Mouse (Mus musculus) embryonic facial prominence, embryonic 13.5 days (tissue): ENCODE data around the gene Pagr1b. TPM values are rescaled to one million over a fixed set of nuclear protein-coding genes. Genes with fewer than 3 reads are reported as not detected.

ENCODE experiments used
- ATAC-seq: fragments of 200-750 bp; cut with Nextera tagmentation; 2 replicates; pipeline ENCODE4 v1.8.0; 2017; ENCODE audit warnings: low read depth; ENCODE audit not compliant: insufficient number of reproducible peaks, insufficient read depth, low FRiP score, low TSS enrichment
- H3K27ac ChIP-seq: fragments of 300-500 bp; sonication (generic); 2 replicates; pipeline ENCODE4 v1.5.1; 2015; ENCODE audit warnings: moderate library complexity, mild to moderate bottlenecking, inconsistent platforms
- H3K27me3 ChIP-seq: fragments of 300-500 bp; sonication (generic); 2 replicates; pipeline ENCODE4 v1.6.1; 2015; ENCODE audit warnings: mild to moderate bottlenecking, inconsistent platforms
- H3K36me3 ChIP-seq: fragments of 300-500 bp; sonication (generic); 2 replicates; pipeline ENCODE4 v1.6.1; 2015; ENCODE audit warnings: mild to moderate bottlenecking, inconsistent platforms
- H3K4me1 ChIP-seq: fragments of 300-500 bp; sonication (generic); 2 replicates; pipeline ENCODE4 v1.6.1; 2015; ENCODE audit warnings: inconsistent platforms
- H3K4me2 ChIP-seq: fragments of 300-500 bp; sonication (generic); 2 replicates; pipeline ENCODE4 v1.6.1; 2015; ENCODE audit warnings: moderate library complexity, mild to moderate bottlenecking, inconsistent platforms
- H3K4me3 ChIP-seq: fragments of 300-500 bp; sonication (generic); 2 replicates; pipeline ENCODE4 v1.5.1; 2015; ENCODE audit warnings: mild to moderate bottlenecking, inconsistent platforms
- H3K9ac ChIP-seq: fragments of 300-500 bp; sonication (generic); 2 replicates; pipeline ENCODE4 v1.6.1; 2015; ENCODE audit warnings: mild to moderate bottlenecking, inconsistent platforms
- H3K9me3 ChIP-seq: fragments of 300-500 bp; sonication (generic); 2 replicates; pipeline ENCODE4 v1.6.1; 2016; ENCODE audit warnings: inconsistent platforms
- WGBS: fragments of 180-500 bp; shearing (Covaris S2); methylation state at CpG from one replicate; pipeline ENCODE4 v1.1.7; 2015; ENCODE audit warnings: mixed read lengths; 5-methylcytosine and 5-hydroxymethylcytosine counted together
- polyA plus RNA-seq: library from polyadenylated mRNA; unstranded; fragments of >200 nt; fragmentation: Nextera tagmentation; extraction: Ambion mirVana; gene quantifications from 2 replicates; pipeline ENCODE4 v1.2.1, GENCODE M21; 2015

Gene Pagr1b
- polyA plus RNA-seq, 1 experiment from 2014 or later: not detected

- H3K36me3 ChIP-seq: peaks cover 54% of the 10 kb centered on the region
- ATAC-seq: no peak
- no peak overlapping the region for H3K27ac ChIP-seq
- WGBS: 90% methylated on average over 2 of the region's 2 CpGs
- no peak overlapping the region for H3K4me2 ChIP-seq
- H3K9ac ChIP-seq: no peak overlapping the region
- H3K9me3 ChIP-seq: no peaks in the 10 kb centered on the region
- H3K4me3 ChIP-seq: no peak overlapping the region
- no peaks in the 10 kb centered on the region for H3K27me3 ChIP-seq
- peaks cover 33% of the 10 kb centered on the region for H3K4me1 ChIP-seq
Measured at GRCm38 (mm10) chr7:127011051-127011450, 5.2 kb downstream of the Pagr1b start.

- 81% methylated on average over 17 of the region's 17 CpGs for WGBS
- Histone ChIP-seq H3K27ac (no peak overlapping the region), H3K9me3 (no peaks in the 10 kb centered on the region)
Measured at GRCm38 (mm10) chr7:127009307-127010085, 6.8 kb downstream of the Pagr1b start.

GRCm38 (mm10) chr7:127008239-127009019 is 7.9 kb downstream of the Pagr1b start:
- ATAC-seq: 0 out of 2 replicates have a peak, but pooled peaks have one; percentile 35
- Histone ChIP-seq H3K9ac (peak overlapping the region; percentile 40; the same call in 1 of the 2 replicates), H3K4me1 (peaks cover 12% of the 10 kb centered on the region), H3K4me3 (no peak overlapping the region), H3K4me2 (no peak overlapping the region), H3K27me3 (no peaks in the 10 kb centered on the region), H3K36me3 (peaks cover 28% of the 10 kb centered on the region), H3K27ac (peak overlapping the region; percentile 22; the same call in 1 of the 2 replicates), H3K9me3 (no peaks in the 10 kb centered on the region)
- WGBS: 70% methylated on average over 9 of the region's 9 CpGs

More at GRCm38 (mm10) chr7:127009307-127010085, 6.8 kb downstream of the Pagr1b start:
- Histone ChIP-seq H3K9ac (no peak overlapping the region), H3K27me3 (no peaks in the 10 kb centered on the region), H3K4me2 (no peak overlapping the region), H3K4me3 (no peak overlapping the region), H3K36me3 (peaks cover 39% of the 10 kb centered on the region), H3K4me1 (peaks cover 17% of the 10 kb centered on the region)
- ATAC-seq: no peak

- Histone ChIP-seq H3K27me3 (no peaks in the 10 kb centered on the region), H3K4me2 (no peak overlapping the region), H3K4me1 (peaks cover 12% of the 10 kb centered on the region), H3K27ac (no peak overlapping the region), H3K36me3 (peaks cover 19% of the 10 kb centered on the region), H3K4me3 (no peak overlapping the region), H3K9me3 (no peaks in the 10 kb centered on the region), H3K9ac (0 out of 2 replicates have a peak overlapping the region, but pooled peaks have one; percentile 27)
- 73% methylated on average over 6 of the region's 6 CpGs for WGBS
- no peak for ATAC-seq
Measured at GRCm38 (mm10) chr7:127007313-127008024, 8.8 kb downstream of the Pagr1b start.

- WGBS: 87% methylated on average over 4 of the region's 4 CpGs
- Histone ChIP-seq H3K4me2 (no peak overlapping the region), H3K36me3 (no peaks in the 10 kb centered on the region), H3K27me3 (no peaks in the 10 kb centered on the region), H3K9ac (no peak overlapping the region), H3K9me3 (no peaks in the 10 kb centered on the region), H3K4me3 (no peak overlapping the region), H3K4me1 (peaks cover 12% of the 10 kb centered on the region), H3K27ac (no peak overlapping the region)
- no peak for ATAC-seq
Measured at GRCm38 (mm10) chr7:127004122-127004875, 12.0 kb downstream of the Pagr1b start.

- no peak overlapping the region for H3K4me2 ChIP-seq
- no peaks in the 10 kb centered on the region for H3K9me3 ChIP-seq
- peaks cover 8% of the 10 kb centered on the region for H3K4me1 ChIP-seq
- no peaks in the 10 kb centered on the region for H3K27me3 ChIP-seq
- H3K27ac ChIP-seq: no peak overlapping the region
- ATAC-seq: no peak
- no peak overlapping the region for H3K4me3 ChIP-seq
- 89% methylated on average over 5 of the region's 5 CpGs for WGBS
- H3K9ac ChIP-seq: no peak overlapping the region
- H3K36me3 ChIP-seq: no peaks in the 10 kb centered on the region
Measured at GRCm38 (mm10) chr7:127003620-127004019, 12.7 kb downstream of the Pagr1b start.

- no peaks in the 10 kb centered on the region for H3K27me3 ChIP-seq
- no peak for ATAC-seq
Measured at GRCm38 (mm10) chr7:126999568-126999967, 16.7 kb downstream of the Pagr1b start.

GRCm38 (mm10) chr7:126996449-126996848 is 19.8 kb downstream of the Pagr1b start:
- no peak overlapping the region for H3K4me2 ChIP-seq
- H3K36me3 ChIP-seq: no peaks in the 10 kb centered on the region
- ATAC-seq: no peak

More at GRCm38 (mm10) chr7:126999568-126999967, 16.7 kb downstream of the Pagr1b start:
- 76% methylated on average over 10 of the region's 10 CpGs for WGBS
- Histone ChIP-seq H3K36me3 (no peaks in the 10 kb centered on the region), H3K9me3 (no peaks in the 10 kb centered on the region), H3K4me2 (no peak overlapping the region), H3K9ac (no peak overlapping the region), H3K4me3 (no peak overlapping the region), H3K4me1 (no peaks in the 10 kb centered on the region), H3K27ac (no peak overlapping the region)

GRCm38 (mm10) chr7:126988816-126989215 is 27.5 kb downstream of the Pagr1b start:
- H3K4me2 ChIP-seq: no peak overlapping the region
- no peak overlapping the region for H3K27ac ChIP-seq
- H3K9ac ChIP-seq: no peak overlapping the region
- H3K4me1 ChIP-seq: no peaks in the 10 kb centered on the region
- no peaks in the 10 kb centered on the region for H3K36me3 ChIP-seq
- WGBS: 75% methylated on average over 8 of the region's 8 CpGs
- no peaks in the 10 kb centered on the region for H3K9me3 ChIP-seq
- no peak overlapping the region for H3K4me3 ChIP-seq
- no peak for ATAC-seq
- H3K27me3 ChIP-seq: no peaks in the 10 kb centered on the region

More at GRCm38 (mm10) chr7:126996449-126996848, 19.8 kb downstream of the Pagr1b start:
- Histone ChIP-seq H3K27me3 (no peaks in the 10 kb centered on the region), H3K4me3 (no peak overlapping the region), H3K4me1 (no peaks in the 10 kb centered on the region), H3K9ac (no peak overlapping the region), H3K27ac (no peak overlapping the region), H3K9me3 (no peaks in the 10 kb centered on the region)
- 76% methylated on average over 4 of the region's 4 CpGs for WGBS

- Histone ChIP-seq H3K4me3 (no peak overlapping the region), H3K9me3 (no peaks in the 10 kb centered on the region), H3K9ac (no peak overlapping the region), H3K36me3 (peaks cover 4% of the 10 kb centered on the region; the same call in 1 of the 2 replicates), H3K4me1 (no peaks in the 10 kb centered on the region), H3K27me3 (no peaks in the 10 kb centered on the region), H3K4me2 (no peak overlapping the region), H3K27ac (no peak overlapping the region)
- 35% methylated on average over 9 of the region's 9 CpGs for WGBS
- 0 out of 2 replicates have a peak, but pooled peaks have one; percentile 43 for ATAC-seq
Measured at GRCm38 (mm10) chr7:126986319-126986718, 30.0 kb downstream of the Pagr1b start.
